Mouse (Mus musculus) intestine, embryonic 14.5 days (tissue): ENCODE measurements around the gene Cytl1. TPM values are rescaled to one million over a fixed set of nuclear protein-coding genes. Genes with fewer than 3 reads are reported as not detected.
A peak's percentile ranks its signal among the peaks of the same experiment; 100 is the strongest.

Experiments used
- ATAC-seq: fragments of 200-750 bp; cut with Nextera tagmentation; replicated peaks from 2 replicates; pipeline ENCODE4 v1.8.0; 2017; ENCODE audit warnings: low read depth, moderate number of reproducible peaks, moderate TSS enrichment, moderate library complexity; ENCODE audit not compliant: low FRiP score, low TSS enrichment
- DNase-seq: peaks from one replicate; pipeline ENCODE4 v3.0.0-alpha.2; 2018; ENCODE audit warnings: low spot score
- H3K27ac ChIP-seq: fragments of 300-500 bp; sonication (generic); 2 replicates; pipeline ENCODE4 v1.5.1; 2014; ENCODE audit warnings: low read depth, mild to moderate bottlenecking, control low read depth
- H3K27me3 ChIP-seq: fragments of 300-500 bp; sonication (generic); replicated peaks from 2 replicates; pipeline ENCODE4 v1.6.1; 2014; ENCODE audit warnings: low read length, control low read depth; ENCODE audit not compliant: control insufficient read depth, insufficient read depth
- H3K36me3 ChIP-seq: fragments of 300-500 bp; sonication (generic); 2 replicates; pipeline ENCODE4 v1.6.1; 2014; ENCODE audit warnings: low read length, control low read depth; ENCODE audit not compliant: control insufficient read depth, insufficient read depth
- H3K4me1 ChIP-seq: fragments of 300-500 bp; sonication (generic); replicated peaks from 2 replicates; pipeline ENCODE4 v1.6.1; 2014; ENCODE audit warnings: low read length, control low read depth, mixed read lengths; ENCODE audit not compliant: control insufficient read depth, insufficient read depth
- H3K4me2 ChIP-seq: fragments of 300-500 bp; sonication (generic); 2 replicates; pipeline ENCODE4 v1.6.1; 2014; ENCODE audit warnings: low read length
- H3K4me3 ChIP-seq: fragments of 300-500 bp; sonication (generic); 2 replicates; pipeline ENCODE4 v1.5.1; 2014; ENCODE audit warnings: low read depth, low read length, control low read depth, mixed read lengths
- H3K9ac ChIP-seq: fragments of 300-500 bp; sonication (generic); 2 replicates; pipeline ENCODE4 v1.6.1; 2014; ENCODE audit warnings: mild to moderate bottlenecking, low read length
- H3K9me3 ChIP-seq: fragments of 300-500 bp; sonication (generic); 2 replicates; pipeline ENCODE4 v1.6.1; 2016; ENCODE audit warnings: low read length, control low read depth; ENCODE audit not compliant: control insufficient read depth
- WGBS: fragments of 180-500 bp; shearing (Covaris S2); extraction: QIAGEN DNeasy Blood & Tissue Kit; methylation state at CpG from one replicate; pipeline ENCODE4 v1.1.7; 2014; 5-methylcytosine and 5-hydroxymethylcytosine counted together
- polyA plus RNA-seq: library from polyadenylated mRNA; unstranded; fragments of >200 nt; fragmentation: Nextera tagmentation; extraction: Ambion mirVana; gene quantifications from 2 replicates; pipeline ENCODE4 v1.2.1, GENCODE M21; 2014

Cytl1 gene
- polyA plus RNA-seq, 1 experiment from 2014 or later = 1.1 TPM

DNA sequence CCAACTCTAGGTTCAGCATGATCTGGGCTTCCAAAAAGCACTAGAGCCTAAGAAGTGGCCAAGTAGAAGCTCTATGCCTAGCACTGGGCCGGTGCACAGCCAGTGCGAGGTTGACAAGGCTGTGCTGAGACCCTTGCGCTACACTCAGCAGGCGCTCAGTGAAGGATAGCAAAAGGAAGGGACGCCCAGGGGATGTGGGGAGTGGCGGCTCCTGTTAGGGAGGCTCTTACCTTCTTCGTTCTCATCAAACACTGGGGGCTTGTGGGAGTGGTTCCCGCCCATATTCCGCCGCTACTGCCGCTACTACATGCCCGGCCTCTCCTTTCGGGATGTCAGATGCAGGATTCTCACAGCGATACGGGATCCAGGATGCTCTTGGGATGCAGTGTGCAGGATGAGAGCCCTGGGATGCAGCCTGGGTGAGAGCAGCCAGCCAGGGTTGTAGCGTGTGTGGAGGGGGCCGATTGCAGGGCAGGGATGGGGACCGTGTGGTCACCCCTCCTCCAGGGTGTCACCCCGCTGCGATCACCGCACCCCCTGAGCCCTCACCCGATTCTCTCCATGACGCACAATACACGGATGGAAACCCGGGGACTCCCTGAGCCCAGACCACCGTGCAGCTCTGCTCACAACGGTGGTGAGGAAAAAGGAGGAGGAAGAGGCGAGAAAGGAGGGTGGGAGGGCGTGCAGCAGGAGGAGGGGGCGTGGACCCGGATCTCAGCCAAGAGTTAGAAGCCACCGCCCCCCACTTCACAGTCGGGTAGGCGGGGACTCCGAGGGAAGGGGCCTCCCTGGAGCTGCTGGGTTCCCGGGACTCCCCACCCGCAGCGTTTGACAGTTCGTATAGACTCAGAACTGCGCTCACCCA, 18.6 kb upstream of the Cytl1 start, which contains the start of gene Stk32b:
Gene Stk32b, minus strand, starts transcription at position 667 of the 868 bp plus-strand sequence.
- Histone ChIP-seq H3K27me3 (peaks cover 26% of the 10 kb centered on the region; the same call in 1 of the 2 replicates), H3K36me3 (no peaks in the 10 kb centered on the region), H3K4me3 (peak within 1 kb of the TSS; percentile 32), H3K9ac (peak within 1 kb of the TSS; percentile 11; the same call in 1 of the 2 replicates), H3K27ac (no peak within 1 kb of the TSS), H3K4me1 (no peaks in the 10 kb centered on the region; the same call in none of the 2 replicates), H3K4me2 (peak within 1 kb of the TSS; percentile 68), H3K9me3 (no peaks in the 10 kb centered on the region)
- DNase-seq = peak; percentile 78
- peak; percentile 80 for ATAC-seq
- WGBS = 1% methylated on average over 40 of the region's 40 CpGs

DNA sequence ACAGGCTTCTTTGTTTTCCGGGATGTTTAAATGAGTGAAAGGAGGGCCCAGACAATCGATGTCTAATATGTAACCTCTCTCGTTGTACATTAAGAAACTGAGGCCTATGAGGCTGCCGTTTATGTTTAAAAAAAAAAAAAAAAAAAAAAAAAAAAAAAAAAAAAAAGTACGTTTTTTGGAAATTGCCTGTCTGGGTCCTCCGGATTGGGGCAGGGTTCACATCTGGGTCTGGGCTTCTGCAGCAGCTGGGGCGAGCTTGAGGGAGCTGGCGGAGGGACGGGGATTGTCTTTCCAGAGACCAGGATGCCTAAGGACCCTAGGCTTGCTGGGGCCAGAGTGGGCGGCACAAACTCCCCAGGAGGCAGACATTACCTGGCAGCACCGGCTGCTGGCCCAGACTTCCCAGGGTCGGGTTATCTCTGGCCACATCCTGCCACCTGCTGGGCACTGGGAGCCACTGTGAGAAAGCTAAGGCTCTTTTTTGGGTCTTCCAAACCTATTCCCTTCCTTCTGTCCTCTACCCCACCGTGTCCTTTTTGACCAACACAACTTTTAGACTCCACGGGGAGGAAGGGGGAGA, 17.8 kb upstream of the Cytl1 start:
- peak overlapping the region; percentile 11; the same call in 1 of the 2 replicates for H3K9ac ChIP-seq

DNA sequence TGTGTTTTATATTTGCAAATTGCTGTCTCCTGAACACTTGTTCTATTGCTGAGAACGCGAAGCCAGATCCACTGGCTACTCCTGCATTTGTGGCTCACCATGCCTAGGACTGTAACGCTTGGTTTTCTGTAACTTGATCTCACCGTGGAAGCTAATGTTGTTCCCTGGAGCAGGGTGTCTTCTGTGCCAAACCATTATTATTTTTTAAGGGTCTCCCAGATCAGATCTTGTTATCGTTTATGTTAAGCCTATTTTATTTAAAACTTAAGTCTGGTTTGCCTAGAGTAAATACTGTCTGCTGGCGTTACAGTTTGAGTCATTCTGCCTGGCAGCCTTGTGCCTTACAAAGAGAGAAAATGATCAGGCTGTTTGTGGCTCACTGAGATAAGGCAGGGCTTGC, 14.6 kb upstream of the Cytl1 start:
- H3K27me3 ChIP-seq = peaks cover 22% of the 10 kb centered on the region; the same call in 1 of the 2 replicates
- no peaks in the 10 kb centered on the region; the same call in none of the 2 replicates for H3K4me1 ChIP-seq
- H3K36me3 ChIP-seq = no peaks in the 10 kb centered on the region
- H3K4me2 ChIP-seq = no peak overlapping the region
- no peak overlapping the region for H3K4me3 ChIP-seq
- no peak overlapping the region for H3K9ac ChIP-seq
- ATAC-seq (no peak), DNase-seq (no peak)
- H3K9me3 ChIP-seq = no peaks in the 10 kb centered on the region
- H3K27ac ChIP-seq = no peak overlapping the region
- WGBS = 11% methylated on average over 6 of the region's 6 CpGs

More for the DNA sequence above, 17.8 kb upstream of the Cytl1 start:
- 1% methylated on average over 14 of the region's 14 CpGs for WGBS
- H3K9me3 ChIP-seq = no peaks in the 10 kb centered on the region
- H3K36me3 ChIP-seq = no peaks in the 10 kb centered on the region
- peak overlapping the region; percentile 32 for H3K4me3 ChIP-seq
- H3K27me3 ChIP-seq = peaks cover 26% of the 10 kb centered on the region; the same call in 1 of the 2 replicates
- peak overlapping the region; percentile 68 for H3K4me2 ChIP-seq
- no peak overlapping the region for H3K27ac ChIP-seq
- DNase-seq (peak; percentile 78), ATAC-seq (0 out of 2 replicates have a peak, but pooled peaks have one; percentile 28)
- no peaks in the 10 kb centered on the region; the same call in none of the 2 replicates for H3K4me1 ChIP-seq

DNA sequence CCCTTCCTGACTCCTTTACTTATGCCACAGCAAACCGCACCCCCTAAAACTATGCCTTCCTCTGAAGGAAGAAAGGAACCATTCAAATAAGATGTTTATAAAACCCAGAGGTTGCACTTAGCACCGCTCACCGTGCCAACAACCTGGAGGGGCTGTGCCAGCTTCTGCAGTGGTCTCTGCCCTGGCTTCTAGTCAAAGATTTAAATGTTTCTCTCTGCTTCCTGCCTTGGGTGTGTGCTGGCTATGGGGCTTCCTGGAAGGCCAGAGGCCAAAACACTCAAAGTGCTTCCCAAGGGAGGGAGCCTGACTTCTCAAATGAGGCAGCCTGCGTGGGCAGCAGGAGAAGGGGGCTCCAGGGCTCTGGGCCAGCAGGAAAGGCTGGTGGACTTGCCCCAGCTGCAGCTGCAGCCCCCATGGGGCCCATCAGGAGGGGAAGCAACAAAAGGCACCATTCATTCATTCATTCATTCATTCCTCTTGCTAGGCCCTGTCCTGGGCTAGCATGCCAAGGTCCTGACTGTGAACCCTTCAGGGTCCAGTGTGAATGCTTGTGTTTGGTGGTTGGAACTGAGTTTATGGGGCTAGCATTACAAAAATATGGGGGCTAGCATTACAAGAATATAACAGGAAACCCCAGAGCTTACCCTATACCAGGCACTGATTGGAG, 10.0 kb upstream of the Cytl1 start:
- H3K36me3 ChIP-seq = no peaks in the 10 kb centered on the region
- ATAC-seq (no peak), DNase-seq (no peak)
- H3K27ac ChIP-seq = no peak overlapping the region
- H3K9me3 ChIP-seq = no peaks in the 10 kb centered on the region
- WGBS = 50% methylated on average over 4 of the region's 4 CpGs
- H3K27me3 ChIP-seq = no peaks in the 10 kb centered on the region
- H3K9ac ChIP-seq = no peak overlapping the region
- H3K4me2 ChIP-seq = no peak overlapping the region
- H3K4me1 ChIP-seq = no peaks in the 10 kb centered on the region
- H3K4me3 ChIP-seq = no peak overlapping the region

DNA sequence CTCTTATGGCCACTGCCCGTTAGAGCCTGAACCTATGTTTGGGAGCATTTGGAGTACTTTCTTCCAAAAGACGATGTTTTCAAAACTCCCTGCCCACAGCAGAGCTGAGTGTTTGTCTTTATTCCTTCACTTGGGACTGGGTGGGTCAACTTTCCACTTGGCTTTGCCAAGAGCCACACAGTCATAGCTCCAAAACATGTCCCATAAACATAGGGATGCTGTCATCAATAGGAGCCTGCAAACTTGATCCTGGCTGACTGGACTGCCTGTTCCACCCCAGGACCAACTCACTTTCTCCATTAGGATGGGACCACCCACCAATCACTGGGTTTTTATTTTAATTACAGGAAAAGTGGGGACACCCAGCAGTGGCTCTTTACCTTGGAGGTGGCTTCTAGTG, 4.5 kb upstream of the Cytl1 start:
- Histone ChIP-seq H3K4me3 (no peak overlapping the region), H3K9me3 (no peaks in the 10 kb centered on the region), H3K27me3 (no peaks in the 10 kb centered on the region), H3K27ac (no peak overlapping the region), H3K4me1 (no peaks in the 10 kb centered on the region), H3K36me3 (no peaks in the 10 kb centered on the region), H3K4me2 (no peak overlapping the region), H3K9ac (no peak overlapping the region)
- ATAC-seq (no peak), DNase-seq (no peak)
- WGBS = 90% methylated on average over 2 of the region's 2 CpGs

DNA sequence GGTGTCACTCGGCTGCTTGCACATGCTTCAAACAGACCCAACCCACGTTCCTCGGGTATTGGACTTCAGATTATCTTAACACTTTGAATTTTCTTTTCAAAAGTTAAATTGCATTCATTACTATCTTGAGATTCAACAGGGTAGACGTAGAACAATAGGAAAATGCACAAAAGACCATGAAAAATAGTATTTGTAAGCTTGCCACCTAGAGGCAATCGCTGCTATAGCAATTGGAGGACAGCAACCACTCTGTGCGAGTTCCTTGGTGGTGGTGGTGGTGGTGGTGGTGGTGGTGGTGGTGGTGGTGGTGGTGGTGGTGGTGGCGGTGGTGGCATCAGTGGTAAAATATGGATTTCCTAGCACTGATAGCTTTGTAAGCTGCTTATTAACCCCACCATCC, 894 bp downstream of the Cytl1 start:
- Histone ChIP-seq H3K27ac (no peak overlapping the region), H3K9ac (no peak overlapping the region), H3K4me3 (no peak overlapping the region), H3K27me3 (no peaks in the 10 kb centered on the region), H3K9me3 (no peaks in the 10 kb centered on the region), H3K4me2 (no peak overlapping the region), H3K4me1 (no peaks in the 10 kb centered on the region), H3K36me3 (no peaks in the 10 kb centered on the region)
- ATAC-seq (no peak), DNase-seq (no peak)
- 61% methylated on average over 7 of the region's 7 CpGs for WGBS

DNA sequence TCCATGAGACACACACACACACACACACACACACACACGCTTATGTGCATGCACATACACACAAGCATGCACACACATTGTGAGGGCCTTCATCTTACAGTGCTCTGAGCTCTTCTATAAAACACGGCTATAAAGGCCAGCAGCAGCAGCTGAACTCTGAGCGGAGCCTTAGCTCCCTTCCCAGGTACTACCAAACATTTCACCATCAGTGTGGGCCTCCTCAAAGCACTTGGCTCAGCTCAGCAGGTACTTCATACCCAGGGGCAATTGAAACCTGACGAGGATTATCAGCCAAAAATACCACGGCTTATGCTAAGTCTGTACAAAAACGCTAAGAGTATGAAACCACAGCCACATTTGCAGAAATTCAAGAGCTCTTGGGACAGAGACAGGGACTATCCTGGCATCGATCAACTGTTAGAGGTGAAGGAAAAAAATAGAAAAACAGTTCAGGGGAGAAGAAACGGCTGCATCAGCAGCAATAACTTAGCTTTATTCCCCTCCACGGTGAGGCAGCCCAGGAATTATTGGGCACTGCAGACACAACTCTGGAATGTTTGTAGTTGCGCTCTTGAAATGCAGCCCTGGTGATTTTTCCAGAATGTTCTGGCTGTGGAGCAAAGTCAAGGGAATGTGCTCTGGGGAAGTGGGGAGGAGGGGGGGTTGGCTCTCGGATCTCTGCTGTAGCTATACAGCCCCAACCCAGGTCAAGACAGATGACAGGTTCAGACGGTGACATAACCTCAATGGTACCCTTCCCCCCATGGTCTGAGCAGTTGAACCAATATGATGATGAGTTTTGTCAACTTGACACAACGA, 8.8 kb downstream of the Cytl1 start:
- DNase-seq (no peak), ATAC-seq (no peak)
- 70% methylated on average over 13 of the region's 13 CpGs for WGBS
- no peaks in the 10 kb centered on the region for H3K27me3 ChIP-seq
- H3K4me1 ChIP-seq = no peaks in the 10 kb centered on the region
- H3K9ac ChIP-seq = no peak overlapping the region
- H3K27ac ChIP-seq = no peak overlapping the region
- no peak overlapping the region for H3K4me3 ChIP-seq
- H3K36me3 ChIP-seq = no peaks in the 10 kb centered on the region
- no peaks in the 10 kb centered on the region for H3K9me3 ChIP-seq
- H3K4me2 ChIP-seq = no peak overlapping the region
